Mouse (Mus musculus): ENCODE results near the gene Fam196b. TPM values are rescaled to one million over a fixed set of nuclear protein-coding genes. Genes with fewer than 3 reads are reported as not detected.

Gene Fam196b
- polyA plus RNA-seq, 1 experiment from 2014 or later = 0.28 TPM

- Histone ChIP-seq H3K9ac (no peak overlapping the region), H3K4me1 (no peaks in the 10 kb centered on the region), H3K4me3 (replicated peaks) (no peak overlapping the region), H3K27ac (no peak overlapping the region), H3K9me3 (no peaks in the 10 kb centered on the region), H3K4me2 (no peak overlapping the region), H3K36me3 (no peaks in the 10 kb centered on the region), H3K27me3 (replicated peaks) (no peaks in the 10 kb centered on the region)
- WGBS = 42% methylated on average over 1 of the region's 1 CpGs
- no peak for ATAC-seq (ENCODE audit: insufficient read depth, low FRiP score, low read depth)
These were observed 70.5 kb downstream of the Fam196b start for GRCm38 (mm10) chr11:34385001-34385688.

- Histone ChIP-seq H3K27me3 (replicated peaks) (no peaks in the 10 kb centered on the region), H3K9me3 (no peaks in the 10 kb centered on the region), H3K4me2 (no peak overlapping the region), H3K36me3 (no peaks in the 10 kb centered on the region), H3K4me3 (replicated peaks) (no peak overlapping the region), H3K27ac (no peak overlapping the region), H3K4me1 (no peaks in the 10 kb centered on the region), H3K9ac (no peak overlapping the region)
- 80% methylated on average over 6 of the region's 6 CpGs for WGBS
- ATAC-seq (ENCODE audit: insufficient read depth, low FRiP score, low read depth) = no peak
These were observed 74.9 kb downstream of the Fam196b start for GRCm38 (mm10) chr11:34389261-34390116.

DNA sequence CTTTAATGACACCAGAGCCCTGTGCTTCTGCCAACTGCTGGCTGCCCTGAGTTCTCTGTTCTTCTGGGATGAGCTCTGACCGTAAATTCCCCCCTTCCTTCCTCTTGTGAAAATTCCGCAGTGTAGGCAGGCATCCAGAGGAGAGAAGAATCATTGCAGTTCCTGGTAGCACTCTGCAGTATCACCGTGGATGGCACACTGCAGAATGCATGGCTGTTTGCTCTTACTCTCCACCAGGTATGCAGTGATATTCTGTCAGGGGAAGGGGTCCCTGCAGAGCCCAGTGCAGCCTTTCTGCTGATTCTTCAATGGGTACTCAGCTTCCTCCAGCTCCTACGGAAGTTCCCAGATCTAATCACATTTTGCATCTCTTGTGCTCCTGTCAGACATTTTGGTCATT, 77.5 kb downstream of the Fam196b start:
- no peak for ATAC-seq (ENCODE audit: insufficient read depth, low FRiP score, low read depth)
- H3K4me2 ChIP-seq = no peak overlapping the region
- 40% methylated on average over 4 of the region's 4 CpGs for WGBS
- H3K27me3 ChIP-seq (replicated peaks) = no peaks in the 10 kb centered on the region
- H3K9ac ChIP-seq = no peak overlapping the region
- no peak overlapping the region for H3K27ac ChIP-seq
- H3K36me3 ChIP-seq = no peaks in the 10 kb centered on the region
- H3K4me3 ChIP-seq (replicated peaks) = no peak overlapping the region
- no peaks in the 10 kb centered on the region for H3K4me1 ChIP-seq
- no peaks in the 10 kb centered on the region for H3K9me3 ChIP-seq

DNA sequence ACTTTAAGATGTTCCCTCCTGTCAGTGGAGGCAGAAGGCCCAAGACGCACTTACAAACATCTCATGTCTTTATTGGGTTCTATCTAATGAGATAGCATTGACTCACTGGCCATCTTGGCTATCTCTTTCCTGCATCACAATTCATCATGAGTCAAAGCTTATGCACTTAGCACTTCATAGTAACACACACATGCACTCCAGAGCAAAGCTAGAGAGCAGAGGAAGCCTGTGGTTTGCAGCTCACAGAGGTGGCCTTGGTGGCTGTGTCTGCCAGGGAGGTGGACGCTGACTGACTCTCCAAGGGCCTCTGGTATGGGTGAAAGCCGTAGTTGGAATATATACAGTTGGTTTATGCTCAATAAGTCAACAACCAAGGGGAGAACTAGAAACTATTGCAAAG, 81.2 kb downstream of the Fam196b start:
- H3K9ac ChIP-seq = no peak overlapping the region
- no peak overlapping the region for H3K4me3 ChIP-seq (replicated peaks)
- no peaks in the 10 kb centered on the region for H3K9me3 ChIP-seq
- H3K36me3 ChIP-seq = no peaks in the 10 kb centered on the region
- WGBS = 66% methylated on average over 3 of the region's 3 CpGs
- H3K27ac ChIP-seq = no peak overlapping the region
- H3K4me2 ChIP-seq = no peak overlapping the region
- H3K4me1 ChIP-seq = no peaks in the 10 kb centered on the region
- H3K27me3 ChIP-seq (replicated peaks) = no peaks in the 10 kb centered on the region
- ATAC-seq (ENCODE audit: insufficient read depth, low FRiP score, low read depth) = no peak

DNA sequence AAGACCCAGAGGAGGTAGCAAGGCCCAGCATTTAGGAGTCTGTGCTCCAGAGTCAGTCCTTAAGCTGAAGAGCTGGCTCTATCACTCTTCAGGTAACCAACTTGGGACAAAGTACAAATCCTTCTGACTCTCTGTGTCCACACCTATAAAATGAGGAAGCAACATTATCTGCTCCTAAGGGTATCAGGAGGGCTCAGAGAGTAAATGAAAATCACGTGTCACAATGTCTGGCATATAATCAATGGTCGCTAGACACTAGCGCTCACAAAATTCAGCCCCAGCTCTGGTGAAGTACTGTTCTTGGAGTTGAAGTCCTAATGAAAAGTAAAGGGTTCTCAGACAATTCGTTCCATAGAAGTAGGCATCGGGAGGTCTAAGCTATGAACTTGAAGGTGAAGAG, 83.0 kb downstream of the Fam196b start:
- no peaks in the 10 kb centered on the region for H3K9me3 ChIP-seq
- no peak overlapping the region for H3K4me3 ChIP-seq (replicated peaks)
- H3K4me2 ChIP-seq = no peak overlapping the region
- no peaks in the 10 kb centered on the region for H3K4me1 ChIP-seq
- WGBS = 87% methylated on average over 5 of the region's 5 CpGs
- no peak overlapping the region for H3K27ac ChIP-seq
- H3K27me3 ChIP-seq (replicated peaks) = no peaks in the 10 kb centered on the region
- no peaks in the 10 kb centered on the region for H3K36me3 ChIP-seq
- no peak overlapping the region for H3K9ac ChIP-seq
- no peak for ATAC-seq (ENCODE audit: insufficient read depth, low FRiP score, low read depth)

- 78% methylated on average over 2 of the region's 2 CpGs for whole genome bisulfite sequencing
- Histone ChIP-seq H3K36me3 (no peaks in the 10 kb centered on the region), H3K9ac (no peak overlapping the region), H3K27ac (no peak overlapping the region), H3K27me3 (replicated peaks) (no peaks in the 10 kb centered on the region), H3K4me3 (replicated peaks) (no peak overlapping the region), H3K9me3 (no peaks in the 10 kb centered on the region), H3K4me1 (no peaks in the 10 kb centered on the region), H3K4me2 (no peak overlapping the region)
- ATAC-seq (ENCODE audit: insufficient read depth, low FRiP score, low read depth) = no peak
These were observed 83.9 kb downstream of the Fam196b start for GRCm38 (mm10) chr11:34398555-34398954.

DNA sequence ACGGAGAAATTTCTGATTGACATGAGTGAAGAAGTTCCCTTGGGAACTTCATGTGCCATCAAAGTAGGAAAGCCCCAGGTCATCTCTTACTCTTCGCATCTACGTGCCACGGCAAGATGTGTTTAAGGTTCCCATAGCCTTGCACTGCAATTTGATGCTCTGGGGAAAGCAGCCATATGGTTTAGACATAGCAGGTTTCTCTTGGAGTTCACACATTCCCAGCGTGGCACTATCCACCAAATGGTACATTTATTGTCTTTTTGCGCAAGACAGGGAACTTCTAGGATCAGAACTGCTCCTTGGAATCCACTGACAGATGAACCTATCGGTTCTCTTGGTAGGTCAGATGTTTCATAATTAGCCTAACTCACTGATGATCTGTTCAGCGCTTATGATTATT, 86.7 kb downstream of the Fam196b start:
- H3K9me3 ChIP-seq = no peaks in the 10 kb centered on the region
- no peak overlapping the region for H3K4me3 ChIP-seq (replicated peaks)
- H3K4me1 ChIP-seq = no peaks in the 10 kb centered on the region
- H3K27ac ChIP-seq = no peak overlapping the region
- H3K36me3 ChIP-seq = no peaks in the 10 kb centered on the region
- no peak overlapping the region for H3K9ac ChIP-seq
- no peaks in the 10 kb centered on the region for H3K27me3 ChIP-seq (replicated peaks)
- no peak overlapping the region for H3K4me2 ChIP-seq
- no peak for ATAC-seq (ENCODE audit: insufficient read depth, low FRiP score, low read depth)
- WGBS = 89% methylated on average over 8 of the region's 8 CpGs

DNA sequence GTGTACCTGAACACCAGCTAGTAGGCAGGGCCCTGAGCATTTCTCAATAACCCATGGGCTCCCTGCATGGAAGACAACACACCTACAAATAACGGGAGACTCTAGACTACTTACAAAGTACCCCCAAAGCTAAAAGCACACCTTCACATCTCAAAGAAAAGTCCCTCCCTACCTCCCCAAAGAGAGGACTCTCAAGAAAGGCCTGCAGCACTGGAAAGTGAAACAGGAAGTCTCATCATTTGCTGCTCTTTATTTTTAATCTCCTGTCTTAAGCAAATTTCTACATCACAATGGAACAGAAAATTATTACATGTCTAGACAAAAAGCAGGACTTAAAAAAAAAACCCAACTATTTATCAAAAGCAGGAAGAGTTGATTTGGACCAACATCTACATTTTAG, 90.7 kb downstream of the Fam196b start:
- Histone ChIP-seq H3K4me2 (no peak overlapping the region), H3K9ac (no peak overlapping the region), H3K4me3 (replicated peaks) (no peak overlapping the region), H3K9me3 (no peaks in the 10 kb centered on the region), H3K27ac (no peak overlapping the region), H3K4me1 (no peaks in the 10 kb centered on the region), H3K27me3 (replicated peaks) (no peaks in the 10 kb centered on the region), H3K36me3 (no peaks in the 10 kb centered on the region)
- no peak for ATAC-seq (ENCODE audit: insufficient read depth, low FRiP score, low read depth)
- 70% methylated on average over 1 of the region's 1 CpGs for WGBS

DNA sequence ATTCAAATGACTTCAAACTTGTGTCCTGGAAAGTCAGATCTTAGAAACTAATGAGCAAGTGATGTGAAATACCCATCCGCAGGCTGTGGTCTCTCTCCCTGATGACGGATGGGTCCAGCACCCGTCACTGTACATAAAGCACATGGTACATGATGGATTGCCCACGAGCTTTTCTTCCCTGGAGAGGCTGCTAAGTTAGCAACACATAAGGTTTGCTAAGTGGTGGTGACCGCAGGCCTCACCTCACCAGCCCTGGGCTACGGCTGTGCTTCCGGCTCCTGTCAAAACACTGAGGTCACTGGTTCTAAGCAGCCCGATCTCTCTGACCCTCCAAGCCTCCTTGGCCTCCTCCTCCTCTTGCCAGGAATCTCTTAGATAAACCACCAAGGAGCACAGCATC, 91.7 kb downstream of the Fam196b start:
- Histone ChIP-seq H3K27me3 (replicated peaks) (no peaks in the 10 kb centered on the region), H3K27ac (no peak overlapping the region), H3K4me3 (replicated peaks) (no peak overlapping the region), H3K4me1 (no peaks in the 10 kb centered on the region), H3K9me3 (no peaks in the 10 kb centered on the region), H3K9ac (no peak overlapping the region), H3K4me2 (no peak overlapping the region), H3K36me3 (no peaks in the 10 kb centered on the region)
- WGBS = 26% methylated on average over 8 of the region's 8 CpGs
- no peak for ATAC-seq (ENCODE audit: insufficient read depth, low FRiP score, low read depth)

- H3K4me3 ChIP-seq (replicated peaks) = no peak overlapping the region
- H3K36me3 ChIP-seq = no peaks in the 10 kb centered on the region
- no peak overlapping the region for H3K4me2 ChIP-seq
- no peaks in the 10 kb centered on the region for H3K9me3 ChIP-seq
- H3K9ac ChIP-seq = no peak overlapping the region
- no peak for ATAC-seq (ENCODE audit: insufficient read depth, low FRiP score, low read depth)
- no peaks in the 10 kb centered on the region for H3K27me3 ChIP-seq (replicated peaks)
- H3K27ac ChIP-seq = no peak overlapping the region
- 40% methylated on average over 5 of the region's 5 CpGs for WGBS
- no peaks in the 10 kb centered on the region for H3K4me1 ChIP-seq
These were observed 92.2 kb downstream of the Fam196b start for GRCm38 (mm10) chr11:34406850-34407249.

- Histone ChIP-seq H3K9me3 (no peaks in the 10 kb centered on the region), H3K27me3 (replicated peaks) (no peaks in the 10 kb centered on the region), H3K4me3 (replicated peaks) (no peak overlapping the region), H3K9ac (no peak overlapping the region), H3K27ac (no peak overlapping the region), H3K4me2 (no peak overlapping the region), H3K36me3 (no peaks in the 10 kb centered on the region), H3K4me1 (no peaks in the 10 kb centered on the region)
- ATAC-seq (ENCODE audit: insufficient read depth, low FRiP score, low read depth) = no peak
- WGBS = 46% methylated on average over 9 of the region's 9 CpGs
These were observed 101.4 kb downstream of the Fam196b start for GRCm38 (mm10) chr11:34415884-34416618.

GRCm38 (mm10) chr11:34416619-34416979, 102.0 kb downstream of the Fam196b start:
- ATAC-seq (ENCODE audit: insufficient read depth, low FRiP score, low read depth) = no peak
- no peak overlapping the region for H3K4me3 ChIP-seq (replicated peaks)
- no peak overlapping the region for H3K27ac ChIP-seq
- H3K36me3 ChIP-seq = no peaks in the 10 kb centered on the region
- no peak overlapping the region for H3K9ac ChIP-seq
- H3K4me1 ChIP-seq = no peaks in the 10 kb centered on the region
- no peaks in the 10 kb centered on the region for H3K27me3 ChIP-seq (replicated peaks)
- WGBS = 61% methylated on average over 3 of the region's 3 CpGs
- no peaks in the 10 kb centered on the region for H3K9me3 ChIP-seq
- no peak overlapping the region for H3K4me2 ChIP-seq

All from stomach, embryonic 15.5 days (tissue).